Mouse (Mus musculus): ENCODE data around the gene Hist1h2ag.

Gene Hist1h2ag

DNA sequence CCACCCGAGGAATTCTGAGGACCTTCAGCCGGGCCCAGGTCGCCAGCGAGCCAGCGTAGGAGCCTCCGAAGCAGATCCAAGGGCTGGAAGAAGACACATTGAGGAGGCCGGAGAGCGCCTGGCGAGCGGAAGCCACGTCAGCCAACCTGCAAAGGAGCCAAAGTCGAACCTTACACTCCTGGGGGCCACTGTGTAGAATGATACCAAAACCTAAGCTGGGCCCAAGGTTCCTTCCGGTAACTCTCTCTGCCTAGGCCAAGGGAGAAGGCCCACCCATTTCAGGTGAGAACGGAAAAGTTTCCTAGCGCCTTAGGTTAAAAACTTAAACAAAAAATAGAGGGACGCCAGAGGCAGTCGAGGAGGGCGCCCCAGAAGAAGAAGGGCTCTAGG lies 35.6 kb downstream of the Hist1h2ag start:
- DNase-seq = no peak

DNA sequence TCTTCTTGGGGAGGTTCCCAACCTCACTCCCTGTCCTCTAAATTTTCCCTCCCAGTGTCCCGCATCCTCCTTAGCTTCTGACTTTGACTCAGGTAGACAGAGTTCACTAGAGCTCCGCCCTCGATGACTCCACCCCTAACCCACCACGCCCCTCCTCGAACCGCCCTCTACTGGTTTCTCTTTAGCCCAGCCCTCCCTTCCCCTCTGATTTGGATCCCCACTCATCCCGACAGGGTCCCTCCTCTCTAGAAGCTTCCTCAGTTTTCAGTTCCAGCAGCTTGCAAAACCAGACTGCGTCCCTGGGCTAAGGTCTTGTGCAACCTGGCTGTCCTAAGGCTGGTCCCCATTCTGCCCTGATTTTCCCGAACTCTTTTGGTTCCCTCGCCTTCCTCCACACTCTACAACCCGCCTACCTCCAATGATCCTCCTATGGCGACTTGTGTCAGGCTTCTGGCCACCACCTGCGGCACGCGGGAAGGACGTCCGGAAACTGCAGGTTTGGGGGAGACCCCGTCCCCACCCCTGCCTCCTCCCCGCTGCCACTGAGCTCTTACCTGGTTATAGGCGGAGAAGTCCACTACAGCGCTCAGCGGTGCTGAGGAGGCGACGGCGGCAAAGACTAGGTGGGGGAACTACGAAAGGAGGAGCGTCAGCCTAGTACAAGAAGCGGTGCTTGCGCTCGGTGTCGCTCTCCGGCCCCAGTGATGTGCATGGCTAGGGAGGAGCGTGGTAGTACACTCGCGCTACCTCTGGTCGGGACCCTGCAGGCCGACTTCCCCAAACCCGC lies 36.2 kb downstream of the Hist1h2ag start:
- DNase-seq = no peak

DNA sequence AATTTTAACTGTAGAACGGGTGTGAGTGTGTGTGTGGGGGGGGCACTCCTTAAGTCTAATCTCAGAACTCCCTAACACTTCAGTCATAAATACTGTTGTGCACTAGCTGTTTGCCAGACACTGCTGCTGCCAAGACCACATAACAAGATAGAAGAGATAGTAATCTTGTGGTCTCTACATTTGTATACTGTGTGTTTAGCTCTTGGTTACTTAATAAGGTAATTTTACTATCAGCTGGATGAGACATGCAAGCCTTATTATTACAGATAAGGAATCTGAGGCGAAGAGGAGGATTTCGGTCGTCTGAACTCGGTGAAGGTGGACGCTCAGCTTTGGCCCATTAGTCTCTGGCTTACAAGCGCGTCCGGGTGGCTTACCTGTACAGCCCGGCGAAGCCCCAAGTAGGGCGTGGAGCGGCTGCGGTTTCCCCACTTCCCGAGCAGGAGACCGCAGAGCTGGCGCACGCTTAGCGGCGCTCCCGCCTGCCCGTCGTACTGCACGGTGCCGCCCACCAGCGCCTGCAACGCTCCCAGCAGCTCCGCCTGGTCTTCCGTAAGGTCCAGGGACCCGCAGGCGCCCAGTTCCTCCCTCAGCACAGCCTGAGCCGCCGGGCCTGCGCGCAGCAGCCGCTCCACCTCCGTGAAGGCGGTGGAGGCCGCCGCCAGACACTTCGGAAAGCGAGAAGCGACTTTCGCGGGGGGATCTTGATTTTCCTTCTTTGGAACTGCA lies 37.0 kb downstream of the Hist1h2ag start:
- DNase-seq = no peak

DNA sequence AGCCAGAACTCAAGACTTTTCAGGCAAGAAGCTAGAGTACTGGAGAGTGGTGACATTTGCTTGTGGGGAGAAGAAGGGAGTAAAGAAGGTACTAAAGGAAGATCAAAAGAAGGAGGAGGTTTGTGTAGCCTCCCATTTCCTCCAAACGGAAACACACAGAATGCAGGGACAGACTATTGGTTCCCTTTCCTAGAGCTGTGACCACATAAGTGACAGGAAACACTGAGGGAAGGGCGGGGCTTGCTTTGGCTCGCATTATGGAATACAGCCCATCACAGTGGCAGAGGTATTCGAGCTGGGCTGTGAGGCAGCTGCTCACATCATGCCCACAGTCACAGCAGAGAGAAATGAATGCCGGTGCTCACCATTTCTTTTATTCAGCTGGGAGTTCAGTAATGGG lies 40.9 kb downstream of the Hist1h2ag start:
- no peak for DNase-seq

DNA sequence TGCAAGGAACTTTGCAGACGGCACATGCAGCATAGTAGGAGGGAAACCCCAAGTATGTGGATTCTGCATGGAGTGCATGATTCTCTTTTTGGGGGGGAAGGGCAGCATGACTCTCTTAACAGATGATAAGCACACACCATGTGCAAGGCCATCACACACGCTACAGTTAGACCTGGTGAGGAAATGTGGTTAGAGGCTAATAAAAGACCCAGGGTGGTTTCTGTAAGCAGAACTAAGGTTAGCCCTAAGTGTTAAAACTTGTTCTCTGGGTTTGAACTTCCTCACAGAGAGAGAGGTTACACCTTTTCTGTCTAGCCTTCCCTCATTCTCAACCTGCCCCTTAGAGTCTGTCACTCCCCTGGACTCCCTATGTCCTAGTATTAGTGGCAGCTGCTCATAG lies 41.4 kb downstream of the Hist1h2ag start:
- no peak for DNase-seq

DNA sequence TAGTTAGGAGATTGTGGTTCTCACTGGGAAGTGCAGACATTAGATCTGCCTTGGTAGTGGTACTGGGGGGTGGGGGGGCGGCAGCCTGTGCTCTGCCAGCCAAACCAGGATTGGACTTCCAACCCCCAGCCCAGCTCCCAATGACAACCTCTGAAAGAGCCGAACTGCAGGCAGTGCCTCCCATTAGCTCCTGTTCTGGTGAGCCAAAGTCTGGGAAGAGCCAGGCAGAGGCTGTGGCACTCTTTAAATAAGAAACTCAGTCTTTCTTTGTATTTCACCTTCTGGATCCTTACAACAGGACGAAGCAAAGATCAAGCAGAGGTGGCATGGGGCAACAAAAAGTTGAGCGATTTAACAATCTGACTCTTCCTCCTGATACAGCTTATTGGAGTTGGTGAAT lies 43.6 kb downstream of the Hist1h2ag start:
- DNase-seq = no peak

DNA sequence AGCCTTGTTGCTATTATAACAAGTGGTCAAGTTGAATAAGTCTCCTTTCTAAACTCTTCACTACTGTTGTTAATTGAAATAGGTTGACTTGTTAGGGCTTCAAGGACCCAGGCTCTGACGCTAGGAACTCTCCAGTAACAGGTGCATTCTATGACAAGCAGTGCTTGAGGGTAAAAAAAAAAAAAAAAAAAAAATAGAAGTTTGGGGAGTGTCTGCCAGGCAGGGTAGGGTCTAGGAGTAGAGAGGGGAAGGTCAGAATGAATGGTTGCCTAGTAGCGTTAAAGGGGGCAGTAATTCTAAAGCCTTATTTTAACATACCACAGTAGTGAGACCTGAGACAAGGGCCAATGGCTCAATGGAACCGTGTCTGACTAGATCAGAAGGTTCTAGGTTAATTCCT lies 44.3 kb downstream of the Hist1h2ag start:
- no peak for DNase-seq

DNA sequence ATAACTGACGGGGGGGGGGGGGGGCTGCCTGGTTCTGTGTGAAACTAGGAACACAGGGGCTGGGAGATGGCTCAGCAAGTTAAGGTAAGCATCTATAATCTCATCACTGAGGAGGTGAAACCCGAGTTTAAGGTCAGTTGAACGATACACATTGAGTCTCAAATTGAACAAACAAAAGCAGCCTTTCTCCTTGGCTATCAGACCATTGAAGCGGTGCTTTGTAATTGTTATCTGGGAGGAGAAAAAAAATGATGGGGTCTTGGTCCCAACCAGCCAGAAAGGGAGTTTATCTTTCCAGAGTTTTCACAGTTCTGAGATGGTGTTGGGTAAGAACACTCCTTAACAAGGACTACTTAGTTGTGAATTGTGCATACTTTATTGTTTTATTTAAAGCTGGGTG lies 44.9 kb downstream of the Hist1h2ag start:
- no peak for DNase-seq

DNA sequence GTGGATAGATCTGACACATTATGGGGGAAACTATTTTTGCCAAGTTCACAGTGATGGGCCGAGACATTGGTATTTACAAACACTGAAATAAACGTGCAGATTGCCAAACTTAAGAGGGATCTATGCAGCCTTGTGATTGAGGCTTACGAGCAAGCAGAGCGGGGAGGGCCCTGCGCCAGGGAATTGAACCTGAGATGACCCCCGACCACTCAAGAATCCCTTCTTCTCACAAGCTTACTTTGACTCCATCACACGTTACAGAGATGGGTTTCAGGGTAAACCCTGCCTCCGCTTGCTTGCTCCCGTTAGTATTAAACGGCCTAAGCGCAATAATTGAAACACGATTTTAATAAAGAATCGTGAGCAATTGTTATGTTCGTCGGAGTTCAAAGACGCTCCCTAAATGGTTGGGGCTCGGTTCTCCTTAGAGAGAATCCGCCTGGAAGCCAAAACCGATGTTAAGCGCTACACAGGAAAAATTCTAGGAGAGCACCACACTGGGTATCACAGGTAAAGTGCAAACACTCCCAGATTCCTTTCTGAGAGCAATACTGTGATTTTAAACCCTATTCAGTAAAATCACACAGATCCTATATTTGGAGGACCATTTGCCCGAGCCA lies 45.4 kb downstream of the Hist1h2ag start:
- DNase-seq = no peak

DNA sequence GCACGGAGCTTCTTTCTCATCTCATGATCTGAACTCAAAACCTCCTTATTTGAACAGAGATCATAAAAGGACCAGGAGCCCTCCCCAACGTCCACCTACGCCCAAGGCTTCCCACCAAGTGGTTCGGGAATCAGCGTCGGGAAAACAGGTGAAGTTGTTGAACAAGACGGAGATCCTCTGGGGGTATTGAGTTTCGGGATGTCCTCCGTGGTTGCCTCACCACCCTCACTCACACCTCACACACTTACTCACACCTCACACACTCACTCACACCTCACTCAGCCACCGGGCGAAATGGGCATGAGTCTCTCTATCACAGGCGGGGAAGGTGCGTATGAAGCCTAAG lies 45.9 kb downstream of the Hist1h2ag start:
- DNase-seq = no peak

DNA sequence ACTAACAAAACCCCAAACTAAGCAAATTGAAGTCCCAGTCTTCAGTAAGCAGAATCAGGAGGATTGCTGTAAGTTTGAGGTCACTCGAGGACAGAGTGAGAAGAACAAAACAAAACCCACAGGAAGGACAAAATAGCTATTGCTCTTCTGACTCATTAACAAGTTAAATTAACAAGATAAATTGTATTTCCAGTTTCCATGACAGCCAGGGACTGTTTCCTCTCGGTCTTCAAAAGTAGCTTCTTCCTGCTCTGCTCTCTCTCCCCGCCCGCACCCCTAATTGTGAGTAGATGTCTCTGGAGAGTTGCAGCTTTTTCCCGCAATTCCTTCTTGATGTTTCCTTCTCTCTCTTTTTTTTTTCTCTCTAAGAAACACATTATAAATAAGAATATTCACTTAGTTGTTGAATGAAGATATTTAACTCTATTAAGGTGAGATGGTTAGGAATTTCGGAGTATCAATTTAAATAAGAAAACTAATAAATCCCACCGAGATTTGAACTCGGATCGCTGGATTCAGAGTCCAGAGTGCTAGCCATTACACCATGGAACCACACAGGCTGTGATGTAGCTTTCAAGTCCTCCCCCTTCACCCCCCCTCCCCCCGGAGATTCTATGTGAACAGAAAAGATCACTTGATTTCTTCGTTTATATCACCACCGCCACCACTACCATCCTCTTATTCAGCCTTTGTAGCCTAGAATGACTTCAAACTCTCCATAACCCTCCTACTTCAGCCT lies 46.5 kb downstream of the Hist1h2ag start:
- DNase-seq = no peak

DNA sequence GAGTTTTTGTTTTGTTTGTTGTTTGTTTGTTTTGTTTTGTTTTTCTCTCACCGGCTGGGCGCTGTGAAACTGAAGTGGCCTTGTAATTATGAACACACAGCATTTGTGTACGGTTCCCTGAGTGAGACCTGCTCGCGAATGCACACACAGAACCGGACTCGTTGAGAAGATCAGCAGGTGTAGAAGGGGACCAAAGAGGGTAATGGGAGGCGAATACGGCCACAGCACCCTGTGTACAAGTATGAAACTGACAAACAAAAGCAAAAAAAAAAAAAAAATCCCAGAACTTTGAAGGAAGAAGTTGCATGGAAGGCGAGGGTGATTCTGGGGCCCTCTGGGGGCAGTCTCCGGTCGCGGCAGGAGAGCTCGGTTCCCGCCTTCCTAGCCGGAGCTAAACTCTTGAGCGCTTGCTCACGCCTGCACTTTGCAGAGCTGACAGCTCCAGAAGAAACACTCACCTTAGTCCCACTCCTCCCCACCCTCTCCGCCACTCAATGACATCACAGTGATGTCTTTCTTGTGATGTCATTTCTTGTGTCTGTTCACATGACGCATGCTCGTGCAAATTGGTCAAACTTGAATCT lies 47.3 kb downstream of the Hist1h2ag start:
- no peak for DNase-seq

DNA sequence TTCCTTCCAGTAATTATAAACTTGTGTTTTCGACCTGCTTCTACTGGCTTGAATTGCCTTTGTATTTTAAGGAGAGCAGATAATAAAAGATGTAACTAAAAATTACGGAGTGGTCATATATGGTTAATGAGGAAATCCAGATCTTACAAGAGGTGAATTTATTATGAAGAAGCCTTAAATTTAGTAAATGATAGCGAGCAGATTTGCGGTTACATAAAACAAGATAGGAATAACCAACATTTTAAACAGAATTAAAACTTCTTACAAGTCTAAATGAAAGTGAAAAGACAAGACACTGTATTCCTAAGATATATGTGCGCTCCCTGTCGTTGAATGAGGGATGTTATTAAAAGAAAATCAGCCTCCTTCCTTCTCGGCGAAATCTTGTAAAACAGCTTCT lies 47.8 kb downstream of the Hist1h2ag start:
- no peak for DNase-seq

DNA sequence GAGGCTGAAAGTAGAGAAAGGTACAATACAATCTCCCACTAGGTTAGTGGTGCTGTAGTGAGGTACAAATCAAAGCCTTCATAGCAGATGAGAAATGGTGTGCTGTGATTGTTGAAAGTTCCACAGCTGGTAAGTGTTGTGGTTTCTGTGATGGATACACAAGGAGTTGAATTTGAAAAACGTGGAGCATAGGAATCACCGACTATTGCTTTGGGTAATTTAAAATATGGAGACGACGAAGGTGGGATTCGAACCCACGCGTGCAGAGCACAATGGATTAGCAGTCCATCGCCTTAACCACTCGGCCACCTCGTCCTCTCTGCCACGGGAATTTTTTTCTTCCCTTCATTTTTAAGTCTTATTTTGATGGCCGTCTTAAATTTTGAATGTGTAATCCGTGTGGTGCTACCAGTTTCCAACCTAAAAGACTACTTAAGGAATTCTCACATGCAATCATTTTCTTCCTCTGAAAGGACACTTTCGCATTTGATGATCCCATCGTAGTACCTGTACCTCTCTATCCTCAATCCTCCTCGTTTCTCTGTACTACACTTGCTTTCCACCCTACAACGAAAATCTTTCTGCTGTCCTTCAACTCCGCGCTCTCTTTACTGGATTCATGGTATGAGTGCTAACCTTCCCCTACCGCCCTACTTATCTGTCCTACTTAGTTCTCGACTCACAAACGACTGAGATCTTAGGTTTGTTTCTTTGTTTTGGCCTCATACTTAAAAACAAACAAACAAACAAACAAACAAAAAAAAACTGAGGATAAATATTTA lies 48.6 kb downstream of the Hist1h2ag start:
- no peak for DNase-seq

DNA sequence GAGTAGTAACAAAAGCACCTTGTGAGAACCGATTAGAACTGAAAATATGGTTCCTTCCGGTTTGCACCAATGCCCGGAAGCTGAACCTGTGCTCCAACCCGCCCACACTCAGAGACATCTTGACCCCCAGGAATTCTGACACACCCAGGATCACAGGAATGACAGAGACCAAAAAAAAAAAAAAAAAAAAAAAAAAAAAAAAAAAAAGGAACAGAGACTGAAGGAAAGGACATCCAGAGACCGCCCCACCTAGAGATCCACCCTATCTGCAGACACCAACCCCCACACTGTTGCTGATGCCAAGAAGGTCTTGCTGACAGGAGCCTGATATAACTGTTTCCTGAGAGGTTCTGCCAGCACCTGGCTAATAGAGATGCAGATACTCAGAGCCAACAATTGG lies 50.2 kb downstream of the Hist1h2ag start:
- no peak for DNase-seq
